Mouse (Mus musculus) subcutaneous adipose tissue, adult 2 months (tissue): ENCODE results near the gene Cd248. TPM values are rescaled to one million over a fixed set of nuclear protein-coding genes. Genes with fewer than 3 reads are reported as not detected.

Experiments used
- polyA plus RNA-seq: library from polyadenylated mRNA; depleted of rRNA; stranded (reverse); fragments of >200 nt; gene quantifications from 2 replicates; pipeline ENCODE4 v1.2.3, GENCODE M21; 2012; ENCODE audit warnings: low replicate concordance; rRNA removed

Cd248 gene
- polyA plus RNA-seq = 89.6 and 139 TPM in 2 replicates

GRCm38 (mm10) chr19:5067867-5068569 is at the start of gene Cd248:
Gene Cd248 (plus strand): TSS chr19:5068078.

GRCm38 (mm10) chr19:5023621-5024479 is 44.0 kb upstream of the Cd248 start, which contains the start of gene Slc29a2:
Gene Slc29a2 (plus strand): TSS chr19:5023860.

DNA sequence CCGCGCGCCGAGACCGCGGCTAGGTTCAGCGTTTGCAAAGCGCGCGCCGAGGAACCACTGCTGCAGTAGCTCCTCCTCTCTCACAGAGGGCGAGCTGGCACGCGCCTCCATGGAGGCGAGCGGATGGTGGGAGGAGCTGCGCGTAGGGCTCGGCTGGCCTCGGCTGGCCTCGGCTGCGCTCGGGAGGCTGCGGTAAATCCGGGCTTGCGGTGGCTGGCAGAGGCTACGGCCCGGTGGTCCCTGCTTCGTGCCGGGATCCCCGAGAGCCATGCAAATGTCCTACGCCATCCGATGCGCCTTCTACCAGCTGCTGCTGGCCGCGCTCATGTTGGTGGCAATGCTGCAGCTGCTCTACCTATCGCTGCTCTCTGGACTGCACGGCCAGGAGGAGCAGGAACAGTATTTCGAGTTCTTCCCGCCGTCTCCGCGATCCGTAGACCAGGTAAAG is 29.1 kb upstream of the Cd248 start, which contains the start of the genes B4gat1 and AC124502.3:
Gene B4gat1, plus strand, starts transcription at position 118 of the 448 bp plus-strand sequence.
Gene AC124502.3, plus strand, starts transcription at position 183 of the 448 bp plus-strand sequence.

DNA sequence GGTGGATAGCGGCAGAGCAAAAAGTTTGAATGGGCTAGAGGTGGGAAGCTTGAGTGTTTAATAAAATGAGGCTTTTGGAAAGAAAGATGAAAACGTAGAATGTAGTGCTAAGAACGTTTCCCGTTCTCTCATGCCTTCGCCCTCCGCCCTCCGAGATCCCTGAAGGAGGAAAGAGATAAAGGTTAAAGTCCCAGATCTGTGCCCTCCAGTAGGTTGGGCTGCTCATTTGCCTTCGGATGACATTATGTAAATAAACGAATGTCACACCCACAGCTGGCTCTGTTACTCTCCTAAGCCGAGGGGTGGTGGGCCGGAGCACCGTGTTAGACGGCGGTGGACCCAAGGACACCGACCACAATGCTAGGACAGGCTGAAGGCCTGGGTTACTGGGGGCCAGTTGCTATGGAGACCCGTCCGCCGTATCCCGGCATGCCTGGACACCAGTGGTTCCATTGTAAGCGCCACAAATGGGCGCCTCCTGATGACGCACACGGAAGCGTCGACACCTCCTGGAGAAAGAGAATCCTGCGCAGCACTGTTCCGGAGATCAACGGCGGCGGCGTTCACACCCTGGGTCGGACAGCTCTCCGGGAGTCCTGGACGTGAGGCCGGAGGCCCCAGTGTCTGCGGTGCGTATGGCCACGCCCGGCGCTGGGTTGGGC is 26.9 kb upstream of the Cd248 start, which contains the start of gene Brms1:
Gene Brms1, plus strand, starts transcription at position 493 of the 662 bp plus-strand sequence.

DNA sequence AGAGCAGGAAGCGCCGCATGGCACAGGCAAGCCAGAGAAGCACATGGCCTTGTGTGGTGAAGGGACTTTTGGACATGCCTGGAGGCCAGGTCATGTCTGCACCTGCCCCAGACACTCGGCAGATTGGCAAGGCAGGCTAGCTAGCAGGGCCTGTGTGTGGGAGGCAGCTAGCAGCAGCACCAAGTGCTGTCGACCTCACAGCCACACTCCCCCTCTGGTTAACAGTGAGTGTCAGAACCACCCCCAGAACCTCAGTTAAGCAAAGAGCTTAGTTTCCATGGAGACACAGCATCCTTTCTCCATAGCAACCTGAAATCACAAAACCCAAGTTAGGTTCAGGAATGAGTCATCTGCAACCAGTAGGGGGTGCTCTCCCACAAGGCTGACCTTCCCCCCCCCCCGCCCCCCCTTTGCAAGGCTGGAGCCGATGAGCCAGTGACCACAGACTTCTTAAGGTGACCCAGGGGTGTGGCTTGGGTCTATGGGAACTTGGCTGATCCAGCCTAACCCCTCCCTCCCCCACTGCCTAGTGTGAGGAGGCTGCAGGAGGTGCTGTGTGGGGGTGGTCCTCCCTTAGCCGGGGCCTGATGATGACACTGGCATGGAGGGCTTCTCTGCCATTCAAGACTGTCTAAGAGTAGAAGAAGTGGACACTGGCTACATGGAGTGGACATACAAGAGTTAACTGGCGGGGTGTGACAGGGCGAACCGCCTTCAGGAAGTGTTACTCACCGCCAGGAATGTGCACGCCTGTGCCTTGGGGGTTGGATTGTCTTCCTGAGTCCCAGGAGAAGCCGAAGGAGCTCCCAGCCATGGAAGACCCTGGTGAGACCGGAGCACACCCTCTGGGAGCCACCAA is 17.6 kb upstream of the Cd248 start, which contains the start of gene Rin1:
Gene Rin1, plus strand, starts transcription at position 435 of the 859 bp plus-strand sequence.

GRCm38 (mm10) chr19:5085145-5085863 is 17.4 kb downstream of the Cd248 start, which contains the start of gene Tmem151a:
Gene Tmem151a (minus strand): TSS chr19:5085531.

DNA sequence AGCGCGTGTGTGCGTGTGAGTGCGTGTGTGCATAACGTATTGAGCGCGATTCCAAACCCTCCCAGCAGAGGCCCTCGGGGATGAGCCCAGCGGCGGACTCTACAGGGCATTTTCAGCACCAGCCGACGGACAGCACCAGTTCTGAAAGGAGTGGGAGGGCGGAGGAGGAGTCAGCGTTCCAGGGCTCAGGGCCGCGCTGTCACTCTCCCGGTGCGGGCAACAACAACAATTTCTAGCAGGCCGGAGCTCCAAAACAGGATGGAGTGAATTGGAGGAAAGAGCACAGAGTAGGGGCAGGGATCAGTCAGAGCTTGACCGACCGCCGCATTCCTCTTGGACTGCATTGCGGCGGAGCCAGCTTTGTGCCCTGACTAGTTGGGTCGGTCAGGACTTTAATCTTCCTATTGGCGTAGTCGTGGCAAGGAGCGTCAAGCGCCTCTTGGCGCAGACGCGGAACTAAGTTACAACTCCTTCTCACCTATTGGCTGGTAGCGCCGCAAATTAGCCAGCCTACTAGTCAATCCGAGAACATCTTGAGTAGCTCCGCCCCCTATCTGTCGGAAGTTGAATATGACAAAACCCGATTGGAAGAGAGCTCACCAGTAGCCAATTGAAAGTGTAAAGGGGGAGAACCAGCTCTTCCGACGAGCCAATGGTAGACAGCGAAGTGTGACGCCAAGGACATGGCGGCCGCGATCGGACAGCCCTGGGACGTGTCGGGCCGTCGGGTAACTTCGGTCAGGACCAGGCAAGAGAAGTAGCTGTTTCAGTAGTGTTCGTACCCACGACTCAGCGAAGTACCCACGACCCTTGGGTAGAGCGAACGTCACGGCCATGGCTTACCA is 20.2 kb downstream of the Cd248 start, which contains the start of gene Yif1a:
Gene Yif1a, plus strand, starts transcription at position 655 of the 845 bp plus-strand sequence.

GRCm38 (mm10) chr19:5098363-5099143 is 30.7 kb downstream of the Cd248 start, which contains the start of gene Cnih2:
Gene Cnih2 (minus strand): TSS chr19:5098521.

GRCm38 (mm10) chr19:5106731-5107191 is 38.9 kb downstream of the Cd248 start, which contains the start of gene Rab1b:
Gene Rab1b (minus strand): TSS chr19:5107072.

GRCm38 (mm10) chr19:5118384-5118698 is 50.5 kb downstream of the Cd248 start, which contains the start of gene Klc2:
Gene Klc2 (minus strand): TSS chr19:5118560.

Other genes starting within 250 kb of the Cd248 start
- 46.5 and 55.3 TPM in 2 replicates for gene Ccs, start 228.7 kb upstream of the Cd248 start, polyA plus RNA-seq
- 0.13 and 0.16 TPM in 2 replicates for gene Ccdc87, start 228.7 kb upstream of the Cd248 start, polyA plus RNA-seq
- 105 and 179 TPM in 2 replicates for gene Ctsf, start 212.9 kb upstream of the Cd248 start, polyA plus RNA-seq
- 1.5 and 1.6 TPM in 2 replicates for gene Actn3, start 190.2 kb upstream of the Cd248 start, polyA plus RNA-seq
- gene Zdhhc24, start 189.4 kb upstream of the Cd248 start, polyA plus RNA-seq = 28.3 and 28.8 TPM in 2 replicates
- gene Bbs1, start 161.4 kb upstream of the Cd248 start, polyA plus RNA-seq = 4.1 and 7.4 TPM in 2 replicates
- 75.1 and 132 TPM in 2 replicates for gene Dpp3, start 139.8 kb upstream of the Cd248 start, polyA plus RNA-seq
- 5.9 and 11.0 TPM in 2 replicates for gene Peli3, start 125.0 kb upstream of the Cd248 start, polyA plus RNA-seq
- 32.2 and 40.6 TPM in 2 replicates for gene Mrpl11, start 105.9 kb upstream of the Cd248 start, polyA plus RNA-seq
- 1.3 and 12.3 TPM in 2 replicates for gene Npas4, start 77.8 kb upstream of the Cd248 start, polyA plus RNA-seq
- gene Slc29a2, start 44.2 kb upstream of the Cd248 start, polyA plus RNA-seq = 6.3 and 23.7 TPM in 2 replicates
- 47.3 and 48.9 TPM in 2 replicates for gene B4gat1, start 29.3 kb upstream of the Cd248 start, polyA plus RNA-seq
- 0.40 and 0.49 TPM in 2 replicates for gene AC124502.3, start 29.2 kb upstream of the Cd248 start, polyA plus RNA-seq
- gene Brms1, start 26.7 kb upstream of the Cd248 start, polyA plus RNA-seq = 30.7 and 31.8 TPM in 2 replicates
- gene Rin1, start 17.6 kb upstream of the Cd248 start, polyA plus RNA-seq = 7.9 and 14.8 TPM in 2 replicates
- 2.0 and 9.4 TPM in 2 replicates for gene Tmem151a, start 17.5 kb downstream of the Cd248 start, polyA plus RNA-seq
- 187 and 209 TPM in 2 replicates for gene Yif1a, start 20.5 kb downstream of the Cd248 start, polyA plus RNA-seq
- gene Cnih2, start 30.4 kb downstream of the Cd248 start, polyA plus RNA-seq = 0.57 and 4.0 TPM in 2 replicates
- gene Rab1b, start 39.0 kb downstream of the Cd248 start, polyA plus RNA-seq = 251 and 376 TPM in 2 replicates
- 29.8 and 50.9 TPM in 2 replicates for gene Klc2, start 50.5 kb downstream of the Cd248 start, polyA plus RNA-seq
- 23.2 and 41.8 TPM in 2 replicates for gene Pacs1, start 205.0 kb downstream of the Cd248 start, polyA plus RNA-seq
- gene Sf3b2, start 227.4 kb downstream of the Cd248 start, polyA plus RNA-seq = 65.2 and 132 TPM in 2 replicates
- 0.06 TPM in 1 of 2 replicates, not detected in the other for gene Gal3st3, start 230.3 kb downstream of the Cd248 start, polyA plus RNA-seq